Mouse (Mus musculus): Measurements from ENCODE around the gene Stk31. TPM values are rescaled to one million over a fixed set of nuclear protein-coding genes. Genes with fewer than 3 reads are reported as not detected.
"Not testable (repeated sequence)": the region's sequence is repeated elsewhere in the genome, so short reads cannot be mapped to it uniquely, and the experiment has no call there.

Stk31 gene
- not detected in 2 replicates for total RNA-seq (2015; ENCODE audit: low replicate concordance)
- total RNA-seq (2017; ENCODE audit: low replicate concordance), result not detected in 2 replicates

DNA sequence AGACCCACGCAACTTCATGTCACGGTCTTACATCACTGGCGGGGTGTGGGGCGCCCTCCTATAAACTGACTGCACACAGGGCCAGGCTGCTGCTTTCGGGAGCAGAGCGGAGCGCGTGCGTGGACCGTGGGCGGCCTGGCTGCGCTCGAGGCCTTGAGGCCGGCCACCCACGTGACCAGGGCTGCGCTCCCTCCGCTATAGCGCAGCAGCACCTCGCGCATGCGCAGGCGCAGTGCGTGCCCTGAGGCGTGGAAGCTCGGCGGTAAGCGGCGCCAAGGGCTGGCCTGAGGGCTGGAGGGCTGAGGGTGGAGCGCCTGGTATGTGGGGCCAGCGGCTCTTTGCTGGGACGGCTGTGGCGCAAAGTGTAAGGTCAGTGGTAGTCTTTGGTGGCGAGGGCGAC is at the start of gene Stk31:
Gene Stk31, plus strand, starts transcription at position 289 of the 400 bp plus-strand sequence.
- ATAC-seq (replicated peaks; ENCODE audit: low FRiP score, poor library complexity, severe bottlenecking), result no peak

- ATAC-seq (replicated peaks; ENCODE audit: low FRiP score, poor library complexity, severe bottlenecking), result no peak
Measured at GRCm38 (mm10) chr6:49349826-49350225, 45.6 kb upstream of the Stk31 start.

- ATAC-seq (replicated peaks; ENCODE audit: low FRiP score, poor library complexity, severe bottlenecking), result no peak
Measured at GRCm38 (mm10) chr6:49354613-49355012, 40.8 kb upstream of the Stk31 start.

GRCm38 (mm10) chr6:49355171-49355570 is 40.2 kb upstream of the Stk31 start:
- no peak for ATAC-seq (replicated peaks; ENCODE audit: low FRiP score, poor library complexity, severe bottlenecking)

GRCm38 (mm10) chr6:49360420-49360819 is 35.0 kb upstream of the Stk31 start:
- ATAC-seq (replicated peaks; ENCODE audit: low FRiP score, poor library complexity, severe bottlenecking), result no peak

GRCm38 (mm10) chr6:49367159-49368054 is 28.0 kb upstream of the Stk31 start, which contains the start of gene Fam221a:
TSS of gene Fam221a (plus strand) at chr6:49367739.
- ATAC-seq (replicated peaks; ENCODE audit: low FRiP score, poor library complexity, severe bottlenecking), result peak; percentile 96

DNA sequence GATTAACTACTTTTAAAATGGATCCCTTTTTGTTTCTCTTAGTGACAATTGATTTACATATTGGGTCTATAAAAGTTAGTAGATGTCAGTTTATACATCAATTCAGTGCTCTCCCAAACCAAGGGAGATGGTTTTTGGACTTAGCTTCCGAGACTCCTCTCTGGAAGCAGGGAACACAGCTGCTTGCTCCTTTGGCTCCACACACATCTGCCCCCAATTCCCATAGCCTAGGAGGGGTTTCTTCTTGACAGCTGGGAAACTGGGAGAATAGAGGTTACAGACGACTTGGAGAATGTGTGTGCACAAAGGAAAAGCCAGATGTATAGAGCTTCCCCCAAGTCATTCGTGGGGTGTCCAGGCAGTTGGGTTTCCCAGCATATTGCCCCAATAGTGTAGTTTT is 27.2 kb upstream of the Stk31 start:
- ATAC-seq (replicated peaks; ENCODE audit: low FRiP score, poor library complexity, severe bottlenecking), result no peak

- no peak for ATAC-seq (replicated peaks; ENCODE audit: low FRiP score, poor library complexity, severe bottlenecking)
Measured at GRCm38 (mm10) chr6:49372705-49373104, 22.7 kb upstream of the Stk31 start.

GRCm38 (mm10) chr6:49373943-49374342 is 21.5 kb upstream of the Stk31 start:
- no peak for ATAC-seq (replicated peaks; ENCODE audit: low FRiP score, poor library complexity, severe bottlenecking)

- ATAC-seq (replicated peaks; ENCODE audit: low FRiP score, poor library complexity, severe bottlenecking), result no peak
Measured at GRCm38 (mm10) chr6:49378328-49378727, 17.1 kb upstream of the Stk31 start.

DNA sequence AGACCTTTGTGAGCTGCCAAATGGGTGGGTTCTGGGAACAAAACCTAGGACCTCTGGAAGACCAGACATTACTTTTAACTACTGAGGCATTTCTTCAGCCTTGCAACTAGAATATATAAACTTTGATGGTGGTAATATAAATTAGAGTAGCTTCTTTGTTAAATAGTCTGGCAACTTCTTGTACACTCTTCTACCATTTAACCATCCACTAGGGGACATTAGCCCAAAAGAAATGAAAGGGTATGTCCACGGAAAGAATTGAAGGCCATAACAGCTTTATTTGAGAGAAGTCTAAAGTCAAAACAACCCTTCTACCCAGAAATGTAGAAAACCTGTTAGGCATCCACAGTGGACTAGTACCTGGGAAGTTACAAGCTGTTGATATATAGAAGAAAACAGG is 1.1 kb upstream of the Stk31 start:
- ATAC-seq (replicated peaks; ENCODE audit: low FRiP score, poor library complexity, severe bottlenecking), result no peak

DNA sequence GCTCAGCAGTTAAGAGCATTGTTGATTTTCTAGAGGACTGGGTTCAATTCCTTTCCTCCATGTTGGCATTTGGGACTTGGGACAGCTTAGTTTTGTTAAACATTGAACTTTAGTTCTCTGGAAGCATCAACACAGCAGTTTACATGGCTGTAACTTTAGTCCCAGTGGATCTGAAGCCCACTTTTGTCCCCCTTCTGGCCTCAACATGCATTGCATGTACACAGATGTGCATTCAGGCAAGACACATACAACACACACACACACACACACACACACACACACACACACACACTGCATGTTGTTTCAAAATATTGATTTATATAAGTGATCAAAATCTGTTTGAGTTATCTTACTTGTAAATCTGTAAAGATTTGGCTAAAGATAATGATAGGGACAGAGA is 2.1 kb downstream of the Stk31 start:
- no peak for ATAC-seq (replicated peaks; ENCODE audit: low FRiP score, poor library complexity, severe bottlenecking)

DNA sequence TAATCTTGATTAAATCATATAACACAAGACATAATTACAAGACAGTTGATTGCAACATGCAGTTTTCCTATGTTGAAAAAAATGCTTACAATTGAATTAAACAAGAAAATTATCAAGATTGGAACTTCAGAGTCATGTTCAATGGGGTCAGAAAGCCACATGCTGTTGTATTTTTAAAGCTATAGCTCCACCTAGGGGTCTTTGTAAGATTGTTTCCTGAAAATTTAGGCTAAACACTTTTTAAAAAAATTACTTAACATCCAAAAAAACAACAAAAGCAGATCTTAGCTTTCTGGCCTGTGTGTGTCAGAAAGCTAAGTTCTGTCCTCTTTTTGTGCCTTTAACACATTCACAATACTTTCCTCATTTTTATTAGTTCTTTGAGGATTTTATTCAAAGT is 3.0 kb downstream of the Stk31 start:
- no peak for ATAC-seq (replicated peaks; ENCODE audit: low FRiP score, poor library complexity, severe bottlenecking)

DNA sequence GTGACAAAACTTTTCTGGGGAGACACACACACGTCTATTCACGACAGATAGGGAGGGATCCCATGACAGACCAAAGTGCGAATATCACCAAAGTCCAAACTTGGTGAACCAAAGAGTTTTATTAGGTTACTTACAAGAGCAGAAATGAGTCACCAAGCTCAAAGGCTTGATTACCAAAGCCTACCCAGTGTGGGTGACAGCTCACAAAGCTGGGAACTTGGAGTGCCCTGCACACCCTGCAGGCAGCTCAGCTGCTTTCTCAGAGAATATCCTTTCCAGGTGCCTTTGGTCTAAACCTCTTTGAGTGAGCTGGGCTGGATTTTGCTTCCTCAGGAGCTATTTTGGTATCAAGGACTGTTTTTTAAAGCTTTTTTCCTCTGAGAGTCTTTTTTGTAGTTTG is 15.4 kb downstream of the Stk31 start:
- ATAC-seq (replicated peaks; ENCODE audit: low FRiP score, poor library complexity, severe bottlenecking), result no peak

GRCm38 (mm10) chr6:49412967-49413366 is 17.6 kb downstream of the Stk31 start:
- not testable (repeated sequence) for ATAC-seq (replicated peaks; ENCODE audit: low FRiP score, poor library complexity, severe bottlenecking)

DNA sequence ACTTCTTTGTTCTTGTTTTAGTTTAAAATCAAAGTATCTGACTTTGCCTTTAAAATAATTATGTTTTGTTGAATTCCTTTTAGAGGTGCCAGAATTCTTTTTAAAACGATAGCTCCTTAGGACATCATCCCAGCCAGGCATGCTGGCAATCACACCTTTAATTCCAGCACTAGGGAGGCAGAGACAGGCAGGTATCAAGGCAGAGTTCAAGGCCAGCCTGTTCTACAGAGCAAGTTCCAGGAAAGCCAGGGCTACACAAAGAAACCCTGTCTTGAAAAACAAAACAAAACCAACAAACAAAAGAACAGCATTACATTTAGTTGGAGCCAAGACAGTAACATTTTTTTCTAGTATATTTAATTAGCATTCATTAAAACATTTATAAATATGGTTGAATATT is 20.6 kb downstream of the Stk31 start:
- no peak for ATAC-seq (replicated peaks; ENCODE audit: low FRiP score, poor library complexity, severe bottlenecking)

DNA sequence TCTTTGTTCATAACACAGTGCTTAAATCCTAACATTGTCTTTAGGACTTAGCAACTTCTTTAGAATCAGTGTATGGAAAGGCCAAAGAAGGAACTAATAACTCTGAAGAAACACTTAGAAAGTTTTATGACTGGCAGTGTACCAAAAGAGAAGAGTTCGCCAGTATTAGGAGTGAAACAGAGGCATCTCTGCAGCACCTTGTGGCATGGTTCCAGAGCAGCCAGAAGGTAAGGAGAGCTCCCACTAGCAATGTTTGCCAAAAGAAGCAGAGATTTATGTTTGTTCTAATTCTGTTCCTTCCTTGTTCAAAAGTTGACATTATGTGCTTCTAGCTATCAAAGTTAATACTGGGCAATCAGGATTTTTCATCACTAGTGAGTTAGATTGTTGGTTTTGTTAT is 41.9 kb downstream of the Stk31 start:
- ATAC-seq (replicated peaks; ENCODE audit: low FRiP score, poor library complexity, severe bottlenecking), result no peak

- no peak for ATAC-seq (replicated peaks; ENCODE audit: low FRiP score, poor library complexity, severe bottlenecking)
Measured at GRCm38 (mm10) chr6:49458112-49458511, 62.7 kb downstream of the Stk31 start.

DNA sequence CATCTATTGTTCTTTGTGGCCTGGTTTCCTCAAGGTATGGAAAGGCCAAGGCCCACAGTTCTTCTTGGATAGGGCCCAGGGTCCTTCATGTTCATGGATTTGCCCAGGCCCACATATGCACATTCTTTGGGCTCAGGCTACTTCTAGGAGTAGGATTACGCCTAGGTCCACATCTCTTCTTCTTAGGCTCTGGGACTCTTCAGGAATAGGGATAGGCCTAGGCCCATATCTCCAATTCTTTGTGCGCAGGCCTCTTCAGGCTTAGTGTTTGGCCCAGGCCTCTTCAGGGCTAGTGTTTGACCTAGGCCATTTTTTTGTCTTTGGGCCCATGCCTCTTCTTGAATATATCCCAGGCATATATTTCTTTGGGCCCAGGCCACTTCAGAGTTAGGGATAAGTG is 87.8 kb downstream of the Stk31 start:
- ATAC-seq (replicated peaks; ENCODE audit: low FRiP score, poor library complexity, severe bottlenecking), result no peak

- ATAC-seq (replicated peaks; ENCODE audit: low FRiP score, poor library complexity, severe bottlenecking), result no peak
Measured at GRCm38 (mm10) chr6:49491526-49491925, 96.1 kb downstream of the Stk31 start.

- no peak for ATAC-seq (replicated peaks; ENCODE audit: low FRiP score, poor library complexity, severe bottlenecking)
Measured at GRCm38 (mm10) chr6:49519053-49519452, 123.6 kb downstream of the Stk31 start.
